Mouse (Mus musculus): Measurements from ENCODE around the gene Adtrp.

DNA sequence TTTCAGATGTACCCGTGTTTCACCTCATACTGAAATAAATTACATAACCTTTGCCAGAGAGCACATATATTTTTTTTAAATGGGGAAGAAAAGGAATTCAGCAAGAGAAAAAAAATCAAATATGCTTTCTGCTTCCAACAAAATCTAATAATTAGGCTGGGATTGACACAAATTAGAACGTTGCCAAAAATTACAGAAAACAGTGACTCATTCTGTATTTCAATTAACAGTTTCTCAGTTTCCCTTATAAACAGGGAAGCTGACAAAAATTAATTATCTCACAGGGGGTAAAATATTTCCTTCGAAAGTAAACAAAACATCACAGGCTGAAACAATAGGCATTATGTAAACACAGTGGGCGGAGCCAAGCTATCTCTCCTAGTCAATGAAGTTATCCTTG, 67.2 kb downstream of the Adtrp start:
- TF ChIP-seq CTCF (conservative IDR thresholded peaks at IDR 0.05; ENCODE audit: low read length): no peak
- no peak for TF ChIP-seq POU5F1 (IDR thresholded peaks at IDR 0.05; ENCODE audit: borderline replicate concordance, low read length)

Data from E14TG2a.4 (cell line).